Mouse (Mus musculus) small intestine, adult 2 months (tissue): ENCODE results near the gene Mms19. TPM values are rescaled to one million over a fixed set of nuclear protein-coding genes. Genes with fewer than 3 reads are reported as not detected.

Source experiments
- H3K27ac ChIP-seq: fragments of 200-500 bp; 2 replicates; pipeline ENCODE4 v1.5.1; 2012; ENCODE audit warnings: low read depth, low read length, control low read depth, inconsistent platforms; ENCODE audit not compliant: insufficient read depth
- H3K27me3 ChIP-seq: fragments of 200-500 bp; 2 replicates; pipeline ENCODE4 v1.6.1; 2012; ENCODE audit warnings: mild to moderate bottlenecking, moderate library complexity, low read length, inconsistent platforms; ENCODE audit not compliant: control insufficient read depth, insufficient read depth
- H3K36me3 ChIP-seq: fragments of 200-500 bp; 2 replicates; pipeline ENCODE4 v1.6.1; 2012; ENCODE audit warnings: mild to moderate bottlenecking, low read length, control low read depth, inconsistent platforms; ENCODE audit not compliant: control insufficient read depth, insufficient read depth
- H3K4me1 ChIP-seq: fragments of 200-500 bp; 2 replicates; pipeline ENCODE4 v1.6.1; 2012; ENCODE audit warnings: low read length, inconsistent platforms, mixed read lengths; ENCODE audit not compliant: control insufficient read depth, insufficient read depth, insufficient read length
- H3K4me3 ChIP-seq: fragments of 200-500 bp; 2 replicates; pipeline ENCODE4 v1.5.1; 2012; ENCODE audit warnings: low read depth, mild to moderate bottlenecking, control low read depth, inconsistent platforms, low read length, moderate library complexity
- CTCF ChIP-seq: fragments of 200-500 bp; IDR thresholded peaks from 2 replicates; pipeline ENCODE4 v1.5.1; 2012; ENCODE audit warnings: low read depth, mild to moderate bottlenecking, control low read depth, inconsistent platforms, low read length, moderate library complexity, mixed read lengths; ENCODE audit not compliant: insufficient replicate concordance, insufficient read length; ENCODE audit errors: extremely low read depth
- POLR2A ChIP-seq: fragments of 200-500 bp; IDR thresholded peaks from 2 replicates; pipeline ENCODE4 v1.6.1; 2012; ENCODE audit warnings: low read depth, mild to moderate bottlenecking, control low read depth, inconsistent platforms, low read length, moderate library complexity
- WGBS: fragments of 180-500 bp; shearing (Covaris S2); methylation state at CpG from one replicate; pipeline ENCODE4 v1.1.7; 2018; 5-methylcytosine and 5-hydroxymethylcytosine counted together
- polyA plus RNA-seq: library from polyadenylated mRNA; depleted of rRNA; stranded (reverse); fragments of >200 nt; gene quantifications from 2 replicates; pipeline ENCODE4 v1.2.3, GENCODE M21; 2012

Mms19 gene
- polyA plus RNA-seq, 1 experiment = 33.0 TPM

GRCm38 (mm10) chr19:41908736-41909135 is 72.2 kb downstream of the Mms19 start:
- Histone ChIP-seq H3K4me3 (no peak overlapping the region), H3K27me3 (no peaks in the 10 kb centered on the region), H3K36me3 (peaks cover 1% of the 10 kb centered on the region; the same call in 1 of the 2 replicates), H3K27ac (no peak overlapping the region), H3K4me1 (peaks cover 10% of the 10 kb centered on the region; the same call in 1 of the 2 replicates)
- TF ChIP-seq CTCF (no peak), POLR2A (no peak)
- WGBS = 86% methylated on average over 3 of the region's 3 CpGs

GRCm38 (mm10) chr19:41907079-41907760 is 73.7 kb downstream of the Mms19 start:
- 37% methylated on average over 8 of the region's 8 CpGs for WGBS
- H3K4me1 ChIP-seq = peaks cover 6% of the 10 kb centered on the region; the same call in 1 of the 2 replicates
- no peaks in the 10 kb centered on the region for H3K36me3 ChIP-seq
- no peaks in the 10 kb centered on the region for H3K27me3 ChIP-seq
- no peak overlapping the region for H3K27ac ChIP-seq
- no peak overlapping the region for H3K4me3 ChIP-seq
- TF ChIP-seq CTCF (no peak), POLR2A (no peak)

- whole genome bisulfite sequencing = 39% methylated on average over 6 of the region's 6 CpGs
These were observed 74.5 kb downstream of the Mms19 start for GRCm38 (mm10) chr19:41906311-41907078.

DNA sequence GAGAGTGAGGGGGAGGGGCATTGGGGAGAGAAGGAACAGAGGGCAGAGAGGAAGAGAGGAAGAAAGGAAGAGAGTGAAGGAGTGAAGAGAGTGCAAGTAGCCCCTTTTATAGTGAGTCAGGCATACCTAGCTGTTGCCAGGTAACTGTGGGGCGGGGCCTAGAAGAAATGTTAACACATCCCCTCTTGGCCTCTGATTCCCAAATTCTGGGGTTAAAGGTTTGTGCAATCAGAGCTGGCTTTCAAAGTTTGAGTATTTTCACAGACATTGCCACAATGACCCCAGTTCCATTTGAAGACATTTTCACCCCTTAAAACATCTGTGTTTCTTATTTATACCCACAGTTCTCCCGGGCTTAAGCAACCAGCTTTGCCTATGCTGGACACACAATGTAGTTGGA is 75.7 kb downstream of the Mms19 start:
- TF ChIP-seq POLR2A = no peak
- no peak for TF ChIP-seq CTCF
- 84% methylated on average over 2 of the region's 2 CpGs for WGBS
- H3K4me1 ChIP-seq = peaks cover 6% of the 10 kb centered on the region; the same call in 1 of the 2 replicates

More at GRCm38 (mm10) chr19:41906311-41907078, 74.5 kb downstream of the Mms19 start:
- Histone ChIP-seq H3K4me1 (peaks cover 6% of the 10 kb centered on the region; the same call in 1 of the 2 replicates), H3K36me3 (no peaks in the 10 kb centered on the region), H3K4me3 (no peak overlapping the region), H3K27me3 (no peaks in the 10 kb centered on the region), H3K27ac (no peak overlapping the region)
- TF ChIP-seq POLR2A (no peak), CTCF (no peak)

GRCm38 (mm10) chr19:41902848-41903593 is 77.9 kb downstream of the Mms19 start:
- no peaks in the 10 kb centered on the region for H3K36me3 ChIP-seq
- H3K4me1 ChIP-seq = peaks cover 6% of the 10 kb centered on the region; the same call in 1 of the 2 replicates
- WGBS = 84% methylated on average over 10 of the region's 10 CpGs
- H3K27me3 ChIP-seq = no peaks in the 10 kb centered on the region
- TF ChIP-seq POLR2A (no peak), CTCF (no peak)
- no peak overlapping the region for H3K4me3 ChIP-seq
- H3K27ac ChIP-seq = no peak overlapping the region

More for the DNA sequence above, 75.7 kb downstream of the Mms19 start:
- Histone ChIP-seq H3K27ac (no peak overlapping the region), H3K27me3 (no peaks in the 10 kb centered on the region), H3K36me3 (no peaks in the 10 kb centered on the region), H3K4me3 (no peak overlapping the region)

DNA sequence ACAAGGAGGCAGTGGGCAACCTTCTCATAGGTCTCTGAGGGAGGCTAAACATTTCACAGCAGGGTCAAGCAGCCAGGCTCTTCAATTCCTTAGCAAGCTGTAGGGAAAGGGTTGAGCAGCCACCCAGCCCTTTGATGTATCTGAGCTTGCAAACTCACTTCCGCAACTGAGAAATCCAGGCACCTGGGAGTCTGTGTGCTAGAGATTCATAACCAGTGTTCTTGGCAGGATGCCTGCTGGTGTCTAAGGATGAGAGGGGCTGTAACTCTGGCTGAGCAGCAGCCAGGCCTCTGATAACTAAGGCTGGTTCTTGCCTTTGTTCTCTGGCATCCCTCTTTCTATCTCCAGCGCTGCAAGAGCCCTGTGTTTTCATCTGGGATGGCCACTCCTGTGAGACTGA is 79.3 kb downstream of the Mms19 start:
- no peak overlapping the region for H3K4me3 ChIP-seq
- no peaks in the 10 kb centered on the region for H3K27me3 ChIP-seq
- no peak overlapping the region for H3K27ac ChIP-seq
- 37% methylated on average over 2 of the region's 2 CpGs for WGBS
- peaks cover under 1% of the 10 kb centered on the region; the same call in 1 of the 2 replicates for H3K4me1 ChIP-seq
- H3K36me3 ChIP-seq = no peaks in the 10 kb centered on the region
- TF ChIP-seq POLR2A (no peak), CTCF (no peak)

DNA sequence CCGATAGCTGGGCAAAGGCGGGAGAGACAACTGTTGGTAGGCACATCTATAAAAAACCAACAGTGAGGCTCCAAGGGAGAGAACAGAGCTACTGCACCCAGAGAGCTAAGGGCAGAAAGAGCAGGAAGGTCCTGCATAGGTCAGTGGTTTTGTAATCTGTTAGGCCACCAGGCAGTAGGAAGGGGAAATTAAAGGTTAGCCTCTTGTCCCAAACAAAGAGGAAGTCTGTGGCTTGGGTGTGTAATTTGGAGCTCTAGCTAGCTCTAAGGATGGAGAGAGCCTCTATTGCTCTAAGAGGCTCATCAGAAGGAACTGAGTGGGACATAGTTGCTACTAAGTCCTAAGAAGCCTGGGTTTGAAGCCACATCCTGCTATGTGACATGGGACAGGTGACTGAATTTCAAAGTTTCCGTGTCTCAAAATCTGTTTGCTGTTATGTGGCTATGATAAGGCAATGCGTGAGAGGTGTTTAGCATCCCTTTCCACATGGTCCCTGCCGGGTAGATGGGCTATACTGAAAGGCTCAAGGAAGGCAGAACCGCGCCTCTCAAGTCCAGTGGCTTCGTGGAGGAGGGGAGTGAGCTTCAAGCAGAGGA is 80.4 kb downstream of the Mms19 start:
- H3K4me1 ChIP-seq = no peaks in the 10 kb centered on the region
- TF ChIP-seq CTCF (no peak), POLR2A (no peak)
- H3K36me3 ChIP-seq = no peaks in the 10 kb centered on the region
- H3K27me3 ChIP-seq = no peaks in the 10 kb centered on the region
- H3K4me3 ChIP-seq = no peak overlapping the region
- no peak overlapping the region for H3K27ac ChIP-seq
- 77% methylated on average over 8 of the region's 8 CpGs for WGBS
